Mouse (Mus musculus) CD8-positive naive resting alpha-beta T cell, adult 2 months (primary cell): Measurements from ENCODE around the gene Hoxb5.

Source experiments
- DNase-seq, 2 experiments: peaks; one replicate each; pipeline ENCODE4 v3.0.0; 2022; ENCODE audit warnings: low read depth in 2 of 2, low spot score in 2 of 2

Hoxb5 gene

GRCm38 (mm10) chr11:96303151-96304099, at the start of gene Hoxb5:
Hoxb5 (plus strand) TSS chr11:96303336.
- DNase-seq, result peak; percentile 57 to 81

GRCm38 (mm10) chr11:96254221-96254620, 48.9 kb upstream of the Hoxb5 start:
- no peak for DNase-seq

GRCm38 (mm10) chr11:96255111-96255995, 47.8 kb upstream of the Hoxb5 start:
- no peak for DNase-seq

GRCm38 (mm10) chr11:96255996-96256445, 47.1 kb upstream of the Hoxb5 start:
- DNase-seq, result no peak

- no peak for DNase-seq
Observed at GRCm38 (mm10) chr11:96257141-96257540, 46.0 kb upstream of the Hoxb5 start.

- DNase-seq, result no peak
Observed at GRCm38 (mm10) chr11:96259038-96259437, 44.1 kb upstream of the Hoxb5 start.

GRCm38 (mm10) chr11:96259511-96259910, 43.6 kb upstream of the Hoxb5 start:
- no peak for DNase-seq

GRCm38 (mm10) chr11:96260310-96260970, 42.7 kb upstream of the Hoxb5 start:
- no peak for DNase-seq

- peak; percentile 45 to 58 for DNase-seq
Observed at GRCm38 (mm10) chr11:96261323-96261890, 41.7 kb upstream of the Hoxb5 start.

- no peak for DNase-seq
Observed at GRCm38 (mm10) chr11:96262262-96262830, 40.8 kb upstream of the Hoxb5 start.

GRCm38 (mm10) chr11:96263636-96264389, 39.3 kb upstream of the Hoxb5 start:
- no peak for DNase-seq

- DNase-seq, result no peak
Observed at GRCm38 (mm10) chr11:96264390-96265020, 38.6 kb upstream of the Hoxb5 start.

- DNase-seq, result no peak
Observed at GRCm38 (mm10) chr11:96265954-96266353, 37.2 kb upstream of the Hoxb5 start.

- DNase-seq, result no peak
Observed at GRCm38 (mm10) chr11:96267021-96267920, 35.9 kb upstream of the Hoxb5 start.

- no peak for DNase-seq
Observed at GRCm38 (mm10) chr11:96268031-96268745, 34.9 kb upstream of the Hoxb5 start.

GRCm38 (mm10) chr11:96269869-96270268, 33.3 kb upstream of the Hoxb5 start:
- DNase-seq, result no peak

- DNase-seq, result peak in 1 of 2 experiments; percentile 49
Observed at GRCm38 (mm10) chr11:96270996-96271540, 32.1 kb upstream of the Hoxb5 start, which contains the start of gene Hoxb9. Hoxb9 (plus strand) TSS chr11:96271457.
